Mouse (Mus musculus) neural tube, embryonic 13.5 days (tissue): ENCODE results near the gene Tnr. TPM values are rescaled to one million over a fixed set of nuclear protein-coding genes. Genes with fewer than 3 reads are reported as not detected.
A peak's percentile ranks its signal among the peaks of the same experiment; 100 is the strongest.

Experiments used
- ATAC-seq: fragments of 200-750 bp; cut with Nextera tagmentation; 2 replicates; pipeline ENCODE4 v1.8.0; 2017; ENCODE audit warnings: low read depth, mild to moderate bottlenecking, moderate TSS enrichment, moderate library complexity
- H3K27ac ChIP-seq: fragments of 300-500 bp; sonication (generic); replicated peaks from 2 replicates; pipeline ENCODE4 v1.5.1; 2015; ENCODE audit warnings: moderate library complexity, mild to moderate bottlenecking, inconsistent platforms
- H3K27me3 ChIP-seq: fragments of 300-500 bp; sonication (generic); 2 replicates; pipeline ENCODE4 v1.6.1; 2015; ENCODE audit warnings: mild to moderate bottlenecking, inconsistent platforms
- H3K36me3 ChIP-seq: fragments of 300-500 bp; sonication (generic); 2 replicates; pipeline ENCODE4 v1.6.1; 2015; ENCODE audit warnings: mild to moderate bottlenecking, inconsistent platforms
- H3K4me1 ChIP-seq: fragments of 300-500 bp; sonication (generic); replicated peaks from 2 replicates; pipeline ENCODE4 v1.6.1; 2015; ENCODE audit warnings: inconsistent platforms
- H3K4me2 ChIP-seq: fragments of 300-500 bp; sonication (generic); 2 replicates; pipeline ENCODE4 v1.6.1; 2015; ENCODE audit warnings: inconsistent platforms, mild to moderate bottlenecking, moderate library complexity
- H3K4me3 ChIP-seq: fragments of 300-500 bp; sonication (generic); 2 replicates; pipeline ENCODE4 v1.5.1; 2015; ENCODE audit warnings: mild to moderate bottlenecking, inconsistent platforms
- H3K9ac ChIP-seq: fragments of 300-500 bp; sonication (generic); 2 replicates; pipeline ENCODE4 v1.6.1; 2015; ENCODE audit warnings: moderate library complexity, mild to moderate bottlenecking, inconsistent platforms
- H3K9me3 ChIP-seq: fragments of 300-500 bp; sonication (generic); 2 replicates; pipeline ENCODE4 v1.6.1; 2016; ENCODE audit warnings: inconsistent platforms
- WGBS: fragments of 180-500 bp; shearing (Covaris S2); methylation state at CpG from one replicate; pipeline ENCODE4 v1.1.7; 2015; 5-methylcytosine and 5-hydroxymethylcytosine counted together
- polyA plus RNA-seq: library from polyadenylated mRNA; unstranded; fragments of >200 nt; fragmentation: Nextera tagmentation; extraction: Ambion mirVana; gene quantifications from 2 replicates; pipeline ENCODE4 v1.2.1, GENCODE M21; 2015

Gene Tnr
- polyA plus RNA-seq, 1 experiment from 2014 or later: 2.4 TPM

DNA sequence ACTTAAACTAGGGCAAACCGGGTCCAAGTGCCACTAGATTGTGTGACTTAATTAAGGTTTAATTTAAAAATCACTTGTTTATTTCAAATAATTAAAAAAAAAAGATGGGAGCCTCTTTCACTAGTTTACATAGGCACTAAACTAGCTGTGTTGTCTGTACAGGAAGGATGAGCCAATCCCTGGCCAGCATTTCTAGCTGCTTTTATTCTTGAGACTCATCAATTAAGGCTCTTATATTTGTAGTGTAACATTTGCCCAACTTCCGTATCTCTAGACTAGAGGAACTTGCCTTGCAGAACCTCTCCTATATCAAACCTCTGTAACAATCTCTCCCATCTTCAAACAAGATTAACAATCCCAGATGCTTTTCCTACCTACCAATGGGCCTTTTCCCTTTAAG lies 47.3 kb downstream of the Tnr start:
- ATAC-seq: no peak
- Histone ChIP-seq H3K27me3 (no peaks in the 10 kb centered on the region), H3K4me1 (peaks cover 9% of the 10 kb centered on the region; the same call in 1 of the 2 replicates), H3K4me3 (no peak overlapping the region), H3K9ac (no peak overlapping the region), H3K36me3 (no peaks in the 10 kb centered on the region), H3K4me2 (no peak overlapping the region), H3K27ac (0 out of 2 replicates have a peak overlapping the region, but pooled peaks have one; percentile 39), H3K9me3 (no peaks in the 10 kb centered on the region)
- WGBS: 65% methylated on average over 2 of the region's 2 CpGs

- Histone ChIP-seq H3K4me2 (no peak overlapping the region), H3K27me3 (no peaks in the 10 kb centered on the region), H3K9ac (no peak overlapping the region), H3K27ac (no peak overlapping the region), H3K4me1 (peaks cover 9% of the 10 kb centered on the region; the same call in 1 of the 2 replicates), H3K36me3 (no peaks in the 10 kb centered on the region), H3K9me3 (no peaks in the 10 kb centered on the region), H3K4me3 (no peak overlapping the region)
- WGBS: 91% methylated on average over 3 of the region's 3 CpGs
- no peak for ATAC-seq
Observed at GRCm38 (mm10) chr1:159571951-159572350, 48.4 kb downstream of the Tnr start.

- Histone ChIP-seq H3K9me3 (no peaks in the 10 kb centered on the region), H3K36me3 (no peaks in the 10 kb centered on the region), H3K9ac (no peak overlapping the region), H3K27me3 (no peaks in the 10 kb centered on the region), H3K4me1 (peaks cover 10% of the 10 kb centered on the region), H3K27ac (no peak overlapping the region), H3K4me2 (no peak overlapping the region), H3K4me3 (no peak overlapping the region)
- 84% methylated on average over 2 of the region's 2 CpGs for WGBS
- no peak for ATAC-seq
Observed at GRCm38 (mm10) chr1:159573116-159573515, 49.5 kb downstream of the Tnr start.

GRCm38 (mm10) chr1:159574661-159575060 lies 51.1 kb downstream of the Tnr start:
- no peak overlapping the region for H3K4me3 ChIP-seq
- no peak for ATAC-seq
- H3K9me3 ChIP-seq: no peaks in the 10 kb centered on the region
- 88% methylated on average over 5 of the region's 5 CpGs for WGBS
- no peaks in the 10 kb centered on the region for H3K36me3 ChIP-seq
- H3K27me3 ChIP-seq: no peaks in the 10 kb centered on the region
- H3K4me2 ChIP-seq: no peak overlapping the region
- H3K9ac ChIP-seq: no peak overlapping the region
- H3K27ac ChIP-seq: no peak overlapping the region
- peaks cover 20% of the 10 kb centered on the region for H3K4me1 ChIP-seq

DNA sequence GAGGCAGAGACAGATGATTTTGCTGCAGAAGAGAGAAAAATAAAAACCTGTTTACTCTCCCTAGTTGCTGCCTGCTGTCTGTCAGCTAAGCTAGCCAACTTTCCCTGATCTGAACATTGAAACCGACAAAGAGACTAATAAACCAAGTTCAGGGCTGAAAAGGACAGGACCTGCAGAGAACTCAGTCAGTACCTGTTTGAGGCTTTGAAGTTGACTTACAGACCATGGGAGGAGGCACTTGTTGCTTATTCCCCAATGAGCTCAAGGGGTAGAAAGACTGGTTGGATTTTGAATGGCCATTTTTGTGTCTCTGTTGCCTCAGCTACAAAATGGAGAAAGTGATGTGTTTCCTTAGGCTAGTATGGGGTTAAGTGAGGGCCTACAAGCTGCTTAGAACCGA lies 52.7 kb downstream of the Tnr start:
- Histone ChIP-seq H3K27me3 (no peaks in the 10 kb centered on the region), H3K27ac (no peak overlapping the region), H3K36me3 (no peaks in the 10 kb centered on the region), H3K4me2 (no peak overlapping the region), H3K9me3 (no peaks in the 10 kb centered on the region), H3K9ac (no peak overlapping the region), H3K4me3 (no peak overlapping the region), H3K4me1 (peaks cover 11% of the 10 kb centered on the region)
- 68% methylated on average over 2 of the region's 2 CpGs for WGBS
- no peak for ATAC-seq

GRCm38 (mm10) chr1:159578391-159578790 lies 54.8 kb downstream of the Tnr start:
- 17% methylated on average over 3 of the region's 3 CpGs for WGBS
- Histone ChIP-seq H3K4me1 (peaks cover 11% of the 10 kb centered on the region), H3K4me3 (no peak overlapping the region), H3K36me3 (no peaks in the 10 kb centered on the region), H3K27me3 (no peaks in the 10 kb centered on the region), H3K9me3 (no peaks in the 10 kb centered on the region), H3K27ac (peak overlapping the region; percentile 52), H3K4me2 (no peak overlapping the region), H3K9ac (no peak overlapping the region)
- ATAC-seq: peak; percentile 68

- Histone ChIP-seq H3K9me3 (no peaks in the 10 kb centered on the region), H3K27ac (no peak overlapping the region), H3K36me3 (no peaks in the 10 kb centered on the region), H3K4me2 (no peak overlapping the region), H3K27me3 (no peaks in the 10 kb centered on the region), H3K4me1 (peaks cover 15% of the 10 kb centered on the region), H3K9ac (no peak overlapping the region), H3K4me3 (no peak overlapping the region)
- ATAC-seq: no peak
- 69% methylated on average over 8 of the region's 8 CpGs for WGBS
Observed at GRCm38 (mm10) chr1:159580335-159580921, 56.9 kb downstream of the Tnr start.

DNA sequence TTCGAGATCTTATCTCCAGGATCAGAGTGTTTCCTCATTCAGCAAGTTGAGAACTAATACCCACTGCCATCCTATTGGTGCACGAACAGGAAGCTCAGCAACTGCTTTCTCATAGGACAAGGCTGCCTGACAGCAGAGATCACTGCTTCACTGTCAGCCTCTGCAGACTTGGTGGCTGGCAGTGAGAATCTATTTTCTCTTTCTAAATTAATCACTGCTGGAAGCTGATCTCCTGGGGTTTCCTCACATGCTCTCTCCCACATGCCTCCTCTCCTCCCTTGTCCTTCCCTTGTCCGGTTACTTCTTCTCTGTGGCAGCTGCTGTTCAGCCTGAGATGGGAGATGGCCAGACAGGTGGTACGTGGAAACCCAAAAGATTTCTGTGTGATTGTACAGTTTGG lies 60.3 kb downstream of the Tnr start:
- Histone ChIP-seq H3K4me2 (no peak overlapping the region), H3K4me1 (peaks cover 6% of the 10 kb centered on the region), H3K27ac (no peak overlapping the region), H3K27me3 (no peaks in the 10 kb centered on the region), H3K9ac (no peak overlapping the region), H3K9me3 (no peaks in the 10 kb centered on the region), H3K36me3 (no peaks in the 10 kb centered on the region), H3K4me3 (no peak overlapping the region)
- ATAC-seq: no peak
- WGBS: 73% methylated on average over 4 of the region's 4 CpGs

DNA sequence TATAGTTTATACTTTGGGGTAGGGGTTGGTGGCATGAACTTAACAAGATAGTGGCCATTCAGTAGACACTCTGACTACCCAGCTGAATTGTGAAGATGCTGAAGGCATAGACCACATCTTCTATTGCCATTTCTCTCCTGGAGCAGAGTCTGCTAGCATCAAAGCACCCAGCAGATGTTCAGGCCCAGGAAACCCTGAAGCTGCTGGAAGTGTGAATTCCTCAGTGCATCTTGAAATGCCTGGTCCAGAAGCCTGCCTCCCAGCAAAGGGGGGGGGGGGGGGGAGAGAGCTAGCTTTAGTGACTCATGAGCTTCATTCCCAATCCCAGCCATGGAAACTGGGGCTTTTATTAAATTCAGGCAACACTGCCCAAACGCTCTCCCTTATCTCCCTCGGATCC lies 65.2 kb downstream of the Tnr start:
- no peak overlapping the region for H3K27ac ChIP-seq
- peaks cover 6% of the 10 kb centered on the region for H3K4me1 ChIP-seq
- H3K9ac ChIP-seq: no peak overlapping the region
- H3K4me3 ChIP-seq: no peak overlapping the region
- no peaks in the 10 kb centered on the region for H3K36me3 ChIP-seq
- no peak for ATAC-seq
- no peaks in the 10 kb centered on the region for H3K27me3 ChIP-seq
- H3K9me3 ChIP-seq: no peaks in the 10 kb centered on the region
- no peak overlapping the region for H3K4me2 ChIP-seq
- WGBS: 83% methylated on average over 2 of the region's 2 CpGs

GRCm38 (mm10) chr1:159594099-159595058 lies 70.8 kb downstream of the Tnr start:
- no peaks in the 10 kb centered on the region for H3K9me3 ChIP-seq
- peak overlapping the region; percentile 15; the same call in 1 of the 2 replicates for H3K4me2 ChIP-seq
- H3K4me1 ChIP-seq: peaks cover 17% of the 10 kb centered on the region
- no peaks in the 10 kb centered on the region for H3K36me3 ChIP-seq
- H3K9ac ChIP-seq: no peak overlapping the region
- WGBS: 63% methylated on average over 14 of the region's 14 CpGs
- H3K27ac ChIP-seq: peak overlapping the region; percentile 59
- no peak overlapping the region for H3K4me3 ChIP-seq
- peak; percentile 91 for ATAC-seq
- H3K27me3 ChIP-seq: no peaks in the 10 kb centered on the region

DNA sequence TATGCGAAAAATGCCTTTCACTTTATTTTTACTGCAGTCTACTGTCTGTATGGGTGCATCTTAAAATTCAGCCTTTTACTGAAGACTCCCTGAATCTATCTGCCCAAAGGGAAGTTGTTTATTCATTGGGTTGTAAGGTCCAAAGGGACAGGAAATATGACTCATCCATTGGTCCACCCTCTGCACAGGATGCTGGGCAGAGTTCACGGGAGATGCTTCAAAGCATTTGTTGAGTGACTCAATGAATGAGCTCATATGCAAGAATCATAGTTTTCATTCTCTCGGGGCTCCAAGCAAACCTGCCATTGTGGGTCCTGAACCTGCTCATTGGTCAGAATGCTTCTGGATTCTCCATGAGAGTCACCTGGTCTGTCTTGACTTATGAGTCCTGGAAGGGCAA lies 72.2 kb downstream of the Tnr start:
- no peaks in the 10 kb centered on the region for H3K36me3 ChIP-seq

GRCm38 (mm10) chr1:159596640-159597039 lies 73.1 kb downstream of the Tnr start:
- WGBS: 51% methylated on average over 2 of the region's 2 CpGs

More for the DNA sequence above, 72.2 kb downstream of the Tnr start:
- WGBS: 88% methylated on average over 3 of the region's 3 CpGs
- ATAC-seq: no peak
- H3K4me3 ChIP-seq: no peak overlapping the region
- H3K27ac ChIP-seq: no peak overlapping the region
- no peak overlapping the region for H3K4me2 ChIP-seq
- no peaks in the 10 kb centered on the region for H3K27me3 ChIP-seq
- no peak overlapping the region for H3K9ac ChIP-seq
- no peaks in the 10 kb centered on the region for H3K9me3 ChIP-seq
- peaks cover 17% of the 10 kb centered on the region for H3K4me1 ChIP-seq

More at GRCm38 (mm10) chr1:159596640-159597039, 73.1 kb downstream of the Tnr start:
- peaks cover 17% of the 10 kb centered on the region for H3K4me1 ChIP-seq
- no peaks in the 10 kb centered on the region for H3K36me3 ChIP-seq
- no peak overlapping the region for H3K4me2 ChIP-seq
- H3K27ac ChIP-seq: no peak overlapping the region
- no peaks in the 10 kb centered on the region for H3K9me3 ChIP-seq
- H3K4me3 ChIP-seq: no peak overlapping the region
- H3K27me3 ChIP-seq: no peaks in the 10 kb centered on the region
- no peak overlapping the region for H3K9ac ChIP-seq
- ATAC-seq: no peak
